Mouse (Mus musculus): Measurements from ENCODE around the gene Nup98.

Gene Nup98

DNA sequence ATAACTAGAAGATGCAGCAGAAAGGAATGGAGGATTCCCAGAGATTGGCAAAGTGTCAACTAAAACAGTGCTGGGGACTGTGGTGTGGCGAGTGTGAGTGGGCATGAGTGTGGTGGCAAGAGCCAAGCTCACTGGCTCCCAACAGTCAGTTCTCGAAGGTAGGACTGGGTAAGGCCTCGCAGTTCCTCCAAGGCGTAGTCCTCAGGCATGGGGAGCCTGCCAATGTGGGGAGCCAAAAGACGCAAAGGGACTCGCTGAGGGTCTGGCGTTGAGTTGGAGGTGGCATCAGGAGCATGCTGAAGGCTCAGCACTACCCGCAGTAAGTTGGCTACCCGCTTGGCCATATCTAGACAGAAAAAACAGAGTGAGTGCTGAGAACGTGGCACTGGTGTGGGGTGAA, 89.7 kb downstream of the Nup98 start:
- in situ Hi-C loops (cut with MboI, MseI), result no loop called here

DNA sequence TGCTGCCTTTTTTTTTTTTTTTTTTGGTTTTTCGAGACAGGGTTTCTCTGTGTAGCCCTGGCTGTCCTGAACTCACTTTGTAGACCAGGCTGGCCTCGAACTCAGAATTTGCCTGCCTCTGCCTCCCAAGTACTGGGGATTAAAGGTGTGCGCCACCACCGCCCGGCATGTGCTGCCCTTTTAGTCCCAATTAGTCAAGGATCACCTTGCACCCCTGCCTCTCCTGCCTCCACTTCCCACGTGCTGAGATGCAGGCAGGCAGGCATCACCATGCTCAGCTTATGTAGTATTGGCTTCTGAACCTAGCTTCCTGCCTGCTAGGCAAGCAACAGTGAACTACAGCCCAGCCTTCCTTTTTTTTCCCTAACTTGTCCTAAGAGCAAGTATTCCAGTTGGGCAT, 92.6 kb downstream of the Nup98 start:
- in situ Hi-C loops (cut with MboI, MseI), result no loop called here

DNA sequence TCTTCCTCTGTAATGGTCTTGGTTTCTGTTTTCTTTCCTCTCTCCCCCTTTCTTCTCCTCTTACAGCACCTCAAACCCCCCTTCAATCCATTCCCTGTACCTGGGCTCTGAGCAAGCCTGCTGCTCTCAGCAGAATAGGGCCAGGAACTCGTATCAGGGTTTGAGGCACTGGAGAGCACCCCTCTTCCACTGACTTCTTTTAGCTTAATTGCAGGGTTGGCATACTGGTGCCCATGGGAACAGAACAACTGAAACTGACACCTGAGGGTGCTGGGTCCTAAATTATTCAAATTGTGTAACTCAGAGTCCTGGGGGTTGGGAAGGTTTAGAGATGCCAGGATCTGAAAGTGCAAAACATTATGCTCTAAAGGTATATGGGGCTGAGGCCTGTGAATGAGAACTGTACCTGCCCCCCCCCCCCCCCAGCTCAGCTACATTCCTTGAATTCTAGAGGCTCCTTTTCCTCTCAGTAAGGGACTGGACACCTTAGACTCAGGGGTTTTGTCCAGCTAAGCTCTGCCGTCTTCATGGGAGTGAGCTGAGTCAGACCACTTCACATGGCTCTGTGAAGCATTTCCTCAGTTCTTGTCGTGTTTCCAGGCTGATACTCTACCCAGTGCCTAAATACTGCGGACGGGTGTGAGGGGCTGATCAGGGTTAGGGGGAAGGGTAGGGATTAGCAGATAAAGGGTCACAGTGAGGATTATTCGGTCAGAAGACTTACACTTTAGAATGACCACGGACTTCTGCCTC, 93.2 kb downstream of the Nup98 start, which contains the start of gene Chrna10:
Chrna10 (minus strand) TSS at position 250 of the 753 bp plus-strand sequence.
- in situ Hi-C loops (cut with MboI, MseI), result no loop called here

DNA sequence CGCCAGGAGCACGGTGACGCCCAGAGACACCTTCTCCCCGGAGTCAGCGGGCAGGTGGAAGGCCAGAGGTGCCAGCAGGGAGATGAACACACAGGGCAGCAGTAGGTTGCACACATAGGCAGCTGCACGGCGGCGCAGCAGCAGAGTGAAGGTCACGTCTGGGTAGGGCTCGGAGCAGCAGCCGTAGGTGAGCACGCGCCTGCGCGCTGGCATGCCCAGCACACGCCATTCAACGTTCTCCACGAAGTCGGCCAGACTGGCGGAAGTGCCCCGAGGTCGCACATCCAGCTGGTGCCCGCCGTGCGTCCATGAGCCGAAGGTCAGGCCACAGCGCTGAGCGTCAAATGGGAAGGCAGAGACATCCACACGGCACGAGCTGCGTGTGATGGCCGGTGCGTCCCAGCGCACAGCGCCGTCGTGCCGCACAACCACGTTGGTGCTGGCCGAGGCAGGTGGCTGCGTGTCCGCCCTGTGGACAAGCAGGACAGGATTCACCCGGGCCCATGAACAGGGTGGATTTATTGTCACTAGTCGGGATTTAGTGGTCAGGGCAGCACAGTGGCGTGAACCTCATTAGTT, 96.7 kb downstream of the Nup98 start:
- in situ Hi-C loops (cut with MboI, MseI), result no loop called here

DNA sequence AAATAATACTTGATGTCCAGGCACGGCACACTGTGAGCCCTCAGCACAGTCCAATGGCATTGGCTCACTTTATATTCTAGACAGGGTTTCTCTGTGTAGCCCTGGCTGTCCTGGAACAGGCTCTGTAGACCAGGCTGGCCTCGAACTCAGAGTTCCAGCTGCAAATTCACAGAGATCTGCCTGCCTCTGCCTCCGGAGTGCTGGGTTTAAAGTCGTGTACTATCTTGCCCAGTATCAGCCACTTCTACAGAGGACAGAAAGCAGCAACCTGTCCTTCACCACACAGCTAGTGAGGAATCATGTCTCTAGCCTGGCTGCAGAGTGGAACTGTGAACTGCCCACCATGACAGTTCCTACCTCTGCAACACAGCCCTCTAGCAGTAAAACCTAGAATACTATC, 100.2 kb downstream of the Nup98 start:
- in situ Hi-C loops (cut with MboI, MseI), result no loop called here

DNA sequence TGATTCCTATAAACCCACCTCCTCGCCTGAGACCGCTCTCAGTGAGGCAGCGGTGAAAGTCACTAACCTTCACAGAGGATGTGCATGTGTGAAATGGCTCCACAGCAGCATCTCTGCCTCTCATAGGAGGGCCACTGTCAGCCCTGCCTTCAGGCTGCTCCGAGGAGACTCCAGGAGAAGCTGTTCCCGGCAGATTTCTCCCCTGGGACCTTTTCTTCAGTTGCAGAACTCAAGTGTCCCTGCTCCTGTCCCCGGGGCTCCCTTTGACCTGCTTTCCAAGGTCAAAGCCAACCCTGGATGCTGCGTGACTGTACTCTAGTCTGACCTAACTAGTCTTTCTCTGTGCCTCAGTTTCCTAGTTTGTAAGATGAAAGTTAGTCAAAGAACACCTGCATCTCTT, 100.8 kb downstream of the Nup98 start, which contains the start of gene Art5:
Art5 (minus strand) TSS at position 319 of the 400 bp plus-strand sequence.
- in situ Hi-C loops (cut with MboI, MseI), result no loop called here

- in situ Hi-C loops (cut with MboI, MseI), result no loop called here
Measured at GRCm38 (mm10) chr7:102108206-102108605, 101.8 kb downstream of the Nup98 start.

DNA sequence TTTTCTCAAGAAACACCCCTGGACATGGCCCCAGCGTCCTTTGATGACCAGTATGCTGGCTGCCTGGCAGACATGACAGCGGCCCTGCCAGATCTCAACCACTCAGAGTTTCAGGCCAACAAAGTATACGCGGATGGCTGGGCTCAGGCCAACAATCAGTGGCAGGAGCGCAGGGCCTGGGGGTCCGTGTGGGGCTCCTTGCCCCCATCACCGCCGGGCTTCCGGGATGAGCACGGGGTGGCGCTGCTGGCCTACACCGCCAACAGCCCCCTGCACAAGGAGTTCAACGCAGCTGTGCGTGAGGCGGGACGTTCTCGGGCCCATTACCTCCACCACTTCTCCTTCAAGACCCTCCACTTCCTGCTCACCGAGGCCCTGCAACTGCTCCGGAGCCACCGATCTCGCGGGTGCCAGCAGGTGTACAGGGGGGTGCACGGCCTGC, 103.3 kb downstream of the Nup98 start:
- in situ Hi-C loops (cut with MboI, MseI), result no loop called here

- in situ Hi-C loops (cut with MboI, MseI), result no loop called here
Measured at GRCm38 (mm10) chr7:102104126-102104525, 105.8 kb downstream of the Nup98 start.

- in situ Hi-C loops (cut with MboI, MseI), result no loop called here
Measured at GRCm38 (mm10) chr7:102103555-102103954, 106.4 kb downstream of the Nup98 start.

DNA sequence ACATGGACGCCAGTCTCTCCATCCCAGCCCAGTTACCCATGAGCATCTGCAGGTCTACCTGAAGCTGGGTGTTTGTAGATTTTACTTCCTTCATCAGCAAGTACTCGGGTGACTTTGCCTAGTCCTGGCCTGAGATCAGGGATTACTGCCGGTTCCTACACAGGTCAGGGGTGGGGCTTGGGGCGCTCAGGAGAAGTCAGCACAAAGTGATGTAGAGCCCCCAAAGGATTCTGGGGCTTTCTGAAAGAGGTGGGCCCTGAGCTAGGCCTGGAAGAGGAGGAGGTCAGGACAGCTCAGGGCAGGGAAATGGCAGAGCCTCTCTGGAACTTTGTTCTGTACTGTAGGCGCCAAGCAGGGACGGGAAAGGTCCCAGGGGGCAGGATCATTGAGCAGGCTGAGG, 107.3 kb downstream of the Nup98 start:
- in situ Hi-C loops (cut with MboI, MseI), result no loop called here

DNA sequence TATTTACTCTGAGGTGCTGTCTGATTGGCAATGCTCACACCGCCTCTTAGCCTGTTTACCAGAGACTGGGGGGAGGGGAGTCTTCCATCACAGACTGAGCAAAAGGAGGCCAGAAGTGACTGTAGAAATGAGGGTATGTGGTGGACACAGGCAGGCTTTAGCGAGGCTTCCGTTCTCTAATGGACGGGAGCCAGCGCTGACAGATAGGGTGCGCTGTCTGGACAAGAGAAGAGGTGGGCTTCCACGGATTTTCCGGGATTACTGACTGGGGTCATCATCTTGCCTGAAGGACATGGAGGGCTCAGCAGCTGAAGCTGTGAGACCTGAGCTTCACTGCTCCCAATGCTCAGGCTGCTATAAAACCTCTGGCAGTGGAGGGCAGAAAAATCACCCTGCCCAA, 107.7 kb downstream of the Nup98 start:
- in situ Hi-C loops (cut with MboI, MseI), result no loop called here

DNA sequence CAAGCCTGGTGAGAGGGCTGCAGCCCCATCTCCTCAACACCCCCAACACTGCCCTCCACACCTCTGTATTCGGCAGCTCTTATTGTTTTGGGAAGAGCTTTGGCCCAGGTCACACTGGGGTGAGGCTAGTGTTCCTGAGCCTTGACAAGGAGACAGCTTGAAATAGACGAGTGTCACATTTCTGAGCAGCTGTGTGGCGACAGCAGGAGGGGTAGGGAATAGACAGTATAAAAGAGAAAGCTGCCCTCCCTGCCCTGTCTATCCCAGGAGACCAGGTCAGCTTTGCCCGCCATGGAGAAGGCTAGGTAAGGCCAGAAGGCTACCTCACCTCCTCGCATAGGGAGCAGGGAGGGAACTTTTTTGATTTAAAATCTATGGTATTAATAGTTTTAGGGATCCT, 108.5 kb downstream of the Nup98 start, which contains the start of gene Art1:
Art1 (plus strand) TSS at position 257 of the 400 bp plus-strand sequence.
- in situ Hi-C loops (cut with MboI, MseI), result no loop called here

GRCm38 (mm10) chr7:102100868-102101267, 109.1 kb downstream of the Nup98 start:
- in situ Hi-C loops (cut with MboI, MseI), result no loop called here

- in situ Hi-C loops (cut with MboI, MseI), result no loop called here
Measured at GRCm38 (mm10) chr7:102099760-102100661, 110.0 kb downstream of the Nup98 start.

DNA sequence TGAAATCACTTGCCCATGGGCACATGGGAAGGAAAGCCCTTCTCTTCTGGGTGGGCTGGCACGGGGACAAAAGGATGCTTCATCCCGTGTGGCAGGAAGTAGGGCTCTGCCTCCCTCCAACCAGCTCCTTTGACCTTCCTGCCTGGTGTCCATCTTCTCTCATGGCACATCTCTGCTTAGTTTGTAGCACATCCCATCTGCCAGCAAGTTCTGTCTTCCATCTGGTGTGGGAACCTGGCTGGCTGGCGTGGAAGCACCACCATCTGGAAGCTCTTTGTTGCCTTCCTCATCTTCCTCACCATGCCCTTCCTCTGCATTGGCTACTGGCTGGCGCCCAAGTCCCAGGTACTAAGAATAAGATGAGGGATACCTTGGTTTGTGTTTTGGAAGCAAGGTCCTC, 122.6 kb downstream of the Nup98 start:
- in situ Hi-C loops (cut with MboI, MseI), result no loop called here

DNA sequence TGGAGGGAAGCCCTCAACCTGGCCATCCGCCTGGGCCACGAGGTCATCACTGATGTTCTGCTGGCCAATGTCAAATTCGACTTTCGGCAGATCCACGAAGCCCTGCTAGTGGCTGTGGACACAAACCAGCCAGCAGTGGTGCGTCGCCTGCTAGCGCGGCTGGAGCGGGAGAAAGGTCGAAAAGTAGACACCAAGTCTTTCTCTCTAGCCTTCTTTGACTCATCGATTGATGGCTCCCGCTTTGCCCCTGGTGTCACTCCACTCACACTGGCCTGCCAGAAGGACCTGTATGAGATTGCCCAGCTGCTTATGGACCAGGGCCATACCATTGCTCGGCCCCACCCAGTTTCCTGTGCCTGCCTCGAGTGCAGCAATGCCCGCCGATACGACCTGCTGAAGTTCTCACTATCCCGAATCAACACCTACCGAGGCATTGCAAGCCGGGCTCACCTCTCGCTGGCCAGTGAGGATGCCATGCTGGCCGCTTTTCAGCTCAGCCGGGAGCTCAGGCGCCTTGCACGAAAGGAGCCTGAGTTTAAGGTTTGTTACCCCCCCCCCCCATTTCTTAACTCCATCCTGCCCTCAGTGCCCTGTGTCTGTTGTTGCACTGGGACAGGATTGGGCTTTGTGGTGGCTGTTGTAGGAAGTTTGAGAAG, 125.8 kb downstream of the Nup98 start:
- in situ Hi-C loops (cut with MboI, MseI), result no loop called here

GRCm38 (mm10) chr7:102082816-102083215, 127.2 kb downstream of the Nup98 start, which contains the start of gene Trpc2:
Gene Trpc2 (plus strand): TSS chr7:102083116.
- in situ Hi-C loops (cut with MboI, MseI), result no loop called here

GRCm38 (mm10) chr7:102081784-102082183, 128.2 kb downstream of the Nup98 start:
- in situ Hi-C loops (cut with MboI, MseI), result no loop called here

GRCm38 (mm10) chr7:102080311-102080710, 129.7 kb downstream of the Nup98 start:
- in situ Hi-C loops (cut with MboI, MseI), result no loop called here

GRCm38 (mm10) chr7:102078517-102078916, 131.5 kb downstream of the Nup98 start:
- in situ Hi-C loops (cut with MboI, MseI), result no loop called here
